Mouse (Mus musculus) liver, adult 2 months (tissue): ENCODE measurements around the gene Hspa1a. TPM values are rescaled to one million over a fixed set of nuclear protein-coding genes. Genes with fewer than 3 reads are reported as not detected.
"Not testable (repeated sequence)": the region's sequence is repeated elsewhere in the genome, so short reads cannot be mapped to it uniquely, and the experiment has no call there.

Source experiments
- DNase-seq: peaks from one replicate; pipeline ENCODE4 v3.0.0-alpha.2; 2011; ENCODE audit warnings: low read depth, low spot score; ENCODE audit errors: extremely low read depth
- H3K27ac ChIP-seq: fragments of 200-500 bp; replicated peaks from 2 replicates; pipeline ENCODE4 v1.5.1; 2012; ENCODE audit warnings: low read depth, mild to moderate bottlenecking, control low read depth, inconsistent platforms, low read length; ENCODE audit not compliant: insufficient read depth
- H3K27me3 ChIP-seq: fragments of 200-500 bp; 2 replicates; pipeline ENCODE4 v1.6.1; 2012; ENCODE audit warnings: mild to moderate bottlenecking, moderate library complexity, low read length, inconsistent platforms; ENCODE audit not compliant: control insufficient read depth, insufficient read depth
- H3K36me3 ChIP-seq: fragments of 200-500 bp; 2 replicates; pipeline ENCODE4 v1.6.1; 2012; ENCODE audit warnings: low read length, inconsistent platforms; ENCODE audit not compliant: control insufficient read depth, insufficient read depth
- H3K4me1 ChIP-seq: fragments of 200-500 bp; 2 replicates; pipeline ENCODE4 v1.6.1; 2011; ENCODE audit warnings: low read length; ENCODE audit not compliant: control insufficient read depth, insufficient read depth
- H3K4me3 ChIP-seq: fragments of 200-500 bp; 2 replicates; pipeline ENCODE4 v1.5.1; 2011; ENCODE audit warnings: low read depth, mild to moderate bottlenecking, control low read depth, low read length, moderate library complexity; ENCODE audit not compliant: insufficient read depth
- H3K79me2 ChIP-seq: fragments of 200-500 bp; 2 replicates; pipeline ENCODE4 v1.6.1; 2012; ENCODE audit warnings: inconsistent platforms, mild to moderate bottlenecking, low read length, moderate library complexity; ENCODE audit not compliant: control insufficient read depth, insufficient read depth
- H3K9ac ChIP-seq: fragments of 200-500 bp; 2 replicates; pipeline ENCODE4 v1.6.1; 2012; ENCODE audit warnings: low read depth, mild to moderate bottlenecking, control low read depth, inconsistent platforms, low read length
- CTCF ChIP-seq: fragments of 200-500 bp; IDR thresholded peaks from 2 replicates; pipeline ENCODE4 v1.5.1; 2011; ENCODE audit warnings: low read depth, low read length, control low read depth
- POLR2A ChIP-seq: fragments of 200-500 bp; IDR thresholded peaks from 2 replicates; pipeline ENCODE4 v1.6.1; 2011; ENCODE audit warnings: low read length, control low read depth; ENCODE audit not compliant: insufficient read depth; ENCODE audit errors: extremely low read depth
- WGBS: fragments of 180-500 bp; shearing (Covaris S2); methylation state at CpG from one replicate; pipeline ENCODE4 v1.1.7; 2018; 5-methylcytosine and 5-hydroxymethylcytosine counted together
- polyA plus RNA-seq: library from polyadenylated mRNA; depleted of rRNA; stranded (reverse); fragments of >200 nt; gene quantifications from 2 replicates; pipeline ENCODE4 v1.2.3, GENCODE M21; 2012
- total RNA-seq: library from RNA; depleted of rRNA; stranded (reverse); fragments of >200 nt; gene quantifications from 2 replicates; pipeline ENCODE4 v1.2.3, GENCODE M21; 2014

Gene Hspa1a
- total and polyA plus RNA-seq, 2 experiments = 0.18 to 0.45 TPM

DNA sequence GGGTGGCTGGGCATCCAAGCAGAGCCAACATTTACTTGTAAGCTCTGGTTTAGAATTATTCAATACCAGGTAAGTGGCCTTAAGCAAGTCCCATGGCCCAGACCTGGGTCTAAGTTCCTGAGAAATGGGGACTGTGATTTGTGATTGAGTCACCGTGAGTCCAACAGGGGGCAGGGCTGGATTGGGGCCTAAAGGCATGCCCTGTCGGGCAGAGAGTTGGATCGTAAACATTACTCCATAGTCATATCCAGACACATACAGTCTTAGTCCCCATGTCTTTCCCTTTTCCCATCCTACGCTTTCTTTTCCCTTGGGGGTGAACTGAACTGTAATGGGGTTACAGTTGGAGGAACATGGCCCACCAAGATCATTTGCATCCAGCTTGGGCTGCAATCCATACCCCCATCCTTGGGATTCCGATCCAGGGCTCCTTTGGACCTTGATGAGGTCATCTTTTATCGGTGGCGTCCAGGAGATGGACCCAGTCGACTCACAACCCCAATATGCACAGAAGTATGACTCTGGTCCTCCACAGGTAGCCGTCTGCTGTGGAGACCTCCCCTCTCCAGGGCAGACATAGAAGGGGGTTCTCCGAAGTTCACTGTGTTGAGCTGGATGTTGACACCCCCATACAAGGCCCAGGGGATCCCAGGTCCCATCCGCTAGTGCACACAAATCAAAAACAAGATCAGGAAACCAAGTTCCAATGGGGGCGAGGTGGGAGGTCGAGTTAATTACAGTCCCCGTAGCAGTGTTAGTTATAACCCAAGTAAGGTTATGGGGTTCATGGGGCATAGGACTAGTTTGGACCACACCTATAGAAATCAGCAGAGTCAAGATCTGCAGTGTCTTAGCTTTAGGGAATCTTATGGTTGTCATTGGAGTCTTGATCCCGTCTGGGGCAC lies 26.8 kb upstream of the Hspa1a start:
- H3K79me2 ChIP-seq = no peaks in the 10 kb centered on the region; the same call in 1 of the 2 replicates
- H3K4me1 ChIP-seq = peaks cover 12% of the 10 kb centered on the region
- DNase-seq = no peak
- no peaks in the 10 kb centered on the region for H3K36me3 ChIP-seq
- H3K27me3 ChIP-seq = no peaks in the 10 kb centered on the region
- H3K27ac ChIP-seq = no peak overlapping the region
- no peak overlapping the region for H3K4me3 ChIP-seq
- no peak for TF ChIP-seq POLR2A
- no peak for TF ChIP-seq CTCF
- 76% methylated on average over 15 of the region's 15 CpGs for WGBS
- H3K9ac ChIP-seq = no peak overlapping the region

GRCm38 (mm10) chr17:34997142-34997483 lies 25.2 kb upstream of the Hspa1a start:
- no peak overlapping the region for H3K27ac ChIP-seq
- H3K27me3 ChIP-seq = no peaks in the 10 kb centered on the region
- H3K79me2 ChIP-seq = no peaks in the 10 kb centered on the region; the same call in 1 of the 2 replicates
- H3K4me1 ChIP-seq = peaks cover 9% of the 10 kb centered on the region
- no peaks in the 10 kb centered on the region for H3K36me3 ChIP-seq
- no peak overlapping the region for H3K4me3 ChIP-seq
- 91% methylated on average over 5 of the region's 5 CpGs for WGBS
- TF ChIP-seq POLR2A (no peak), CTCF (no peak)
- DNase-seq = no peak
- no peak overlapping the region for H3K9ac ChIP-seq

- Histone ChIP-seq H3K36me3 (no peaks in the 10 kb centered on the region), H3K4me1 (peaks cover 4% of the 10 kb centered on the region), H3K27me3 (no peaks in the 10 kb centered on the region), H3K27ac (no peak overlapping the region), H3K4me3 (no peak overlapping the region), H3K79me2 (no peaks in the 10 kb centered on the region; the same call in 1 of the 2 replicates), H3K9ac (no peak overlapping the region)
- no peak for TF ChIP-seq POLR2A
- TF ChIP-seq CTCF = no peak
- DNase-seq = no peak
- WGBS = 91% methylated on average over 13 of the region's 14 CpGs
Observed at GRCm38 (mm10) chr17:34996411-34997141, 24.6 kb upstream of the Hspa1a start.

- not testable (repeated sequence) for H3K36me3 ChIP-seq, H3K4me3 ChIP-seq, DNase-seq, H3K9ac ChIP-seq, H3K4me1 ChIP-seq, H3K27ac ChIP-seq, H3K79me2 ChIP-seq, H3K27me3 ChIP-seq
- 94% methylated on average over 4 of the region's 4 CpGs for WGBS
Observed at GRCm38 (mm10) chr17:34995927-34996326, 24.0 kb upstream of the Hspa1a start.

- 62% methylated on average over 4 of the region's 4 CpGs for WGBS
- H3K27ac ChIP-seq, H3K9ac ChIP-seq, H3K4me1 ChIP-seq, H3K4me3 ChIP-seq, H3K79me2 ChIP-seq, H3K36me3 ChIP-seq, DNase-seq, H3K27me3 ChIP-seq: not testable (repeated sequence)
Observed at GRCm38 (mm10) chr17:34995192-34995591, 23.2 kb upstream of the Hspa1a start.

GRCm38 (mm10) chr17:34994751-34995150 lies 22.8 kb upstream of the Hspa1a start:
- Histone ChIP-seq H3K79me2 (no peaks in the 10 kb centered on the region), H3K4me1 (peaks cover under 1% of the 10 kb centered on the region; the same call in 1 of the 2 replicates), H3K27ac (no peak overlapping the region), H3K4me3 (no peak overlapping the region), H3K27me3 (no peaks in the 10 kb centered on the region), H3K9ac (no peak overlapping the region), H3K36me3 (no peaks in the 10 kb centered on the region)
- TF ChIP-seq CTCF (no peak), POLR2A (no peak)
- DNase-seq = no peak
